Mouse (Mus musculus) kidney, embryonic 15.5 days (tissue): ENCODE measurements at regions not wholly inside any gene's neighbourhood (a gene's known extent, or its start where the extent isn't known, plus 50 kb on each side); places are given as distances from the start of the nearest gene placed in this dataset.

Source experiments
- ATAC-seq: fragments of 200-750 bp; cut with Nextera tagmentation; replicated peaks from 2 replicates; pipeline ENCODE4 v1.8.0; 2017; ENCODE audit warnings: moderate TSS enrichment; ENCODE audit not compliant: low FRiP score
- H3K27ac ChIP-seq: fragments of 300-500 bp; sonication (generic); 2 replicates; pipeline ENCODE4 v1.5.1; 2015; ENCODE audit warnings: mild to moderate bottlenecking, inconsistent platforms
- H3K27me3 ChIP-seq: fragments of 300-500 bp; sonication (generic); 2 replicates; pipeline ENCODE4 v1.6.1; 2015; ENCODE audit warnings: inconsistent platforms
- H3K36me3 ChIP-seq: fragments of 300-500 bp; sonication (generic); 2 replicates; pipeline ENCODE4 v1.6.1; 2015; ENCODE audit warnings: inconsistent platforms
- H3K4me1 ChIP-seq: fragments of 300-500 bp; sonication (generic); 2 replicates; pipeline ENCODE4 v1.6.1; 2015; ENCODE audit warnings: inconsistent platforms
- H3K4me2 ChIP-seq: fragments of 300-500 bp; sonication (generic); 2 replicates; pipeline ENCODE4 v1.6.1; 2015; ENCODE audit warnings: moderate library complexity, mild to moderate bottlenecking, inconsistent platforms
- H3K4me3 ChIP-seq: fragments of 300-500 bp; sonication (generic); replicated peaks from 2 replicates; pipeline ENCODE4 v1.5.1; 2015; ENCODE audit warnings: mild to moderate bottlenecking, inconsistent platforms
- H3K9ac ChIP-seq: fragments of 300-500 bp; sonication (generic); 2 replicates; pipeline ENCODE4 v1.6.1; 2015; ENCODE audit warnings: mild to moderate bottlenecking, inconsistent platforms
- H3K9me3 ChIP-seq: fragments of 300-500 bp; sonication (generic); replicated peaks from 2 replicates; pipeline ENCODE4 v1.6.1; 2016; ENCODE audit warnings: inconsistent platforms
- WGBS: fragments of 180-500 bp; shearing (Covaris S2); methylation state at CpG from one replicate; pipeline ENCODE4 v1.1.7; 2015; ENCODE audit warnings: mixed read lengths; 5-methylcytosine and 5-hydroxymethylcytosine counted together

- Histone ChIP-seq H3K4me1 (peaks cover 7% of the 10 kb centered on the region; the same call in 1 of the 2 replicates), H3K36me3 (no peaks in the 10 kb centered on the region), H3K9ac (no peak overlapping the region), H3K27me3 (peaks cover 9% of the 10 kb centered on the region; the same call in 1 of the 2 replicates), H3K4me2 (no peak overlapping the region), H3K27ac (no peak overlapping the region), H3K9me3 (peaks cover 47% of the 10 kb centered on the region), H3K4me3 (no peak overlapping the region)
- 85% methylated on average over 8 of the region's 8 CpGs for WGBS
- ATAC-seq, result no peak
These were observed 61.1 kb downstream of the Rtl1 start for GRCm38 (mm10) chr12:109539046-109539445.

GRCm38 (mm10) chr12:109538641-109539040 is 61.5 kb downstream of the Rtl1 start:
- peaks cover 7% of the 10 kb centered on the region; the same call in 1 of the 2 replicates for H3K4me1 ChIP-seq
- no peak overlapping the region for H3K27ac ChIP-seq
- H3K9ac ChIP-seq, result no peak overlapping the region
- 90% methylated on average over 3 of the region's 3 CpGs for WGBS
- ATAC-seq, result no peak
- no peak overlapping the region for H3K4me2 ChIP-seq
- peaks cover 47% of the 10 kb centered on the region for H3K9me3 ChIP-seq
- H3K27me3 ChIP-seq, result peaks cover 9% of the 10 kb centered on the region; the same call in 1 of the 2 replicates
- no peak overlapping the region for H3K4me3 ChIP-seq
- no peaks in the 10 kb centered on the region for H3K36me3 ChIP-seq

- peaks cover 37% of the 10 kb centered on the region for H3K9me3 ChIP-seq
- H3K4me3 ChIP-seq, result no peak overlapping the region
- H3K27ac ChIP-seq, result no peak overlapping the region
- H3K9ac ChIP-seq, result no peak overlapping the region
- no peak overlapping the region for H3K4me2 ChIP-seq
- H3K4me1 ChIP-seq, result peaks cover 9% of the 10 kb centered on the region
- no peak for ATAC-seq
- H3K27me3 ChIP-seq, result peaks cover 9% of the 10 kb centered on the region; the same call in 1 of the 2 replicates
- no peaks in the 10 kb centered on the region for H3K36me3 ChIP-seq
- 89% methylated on average over 3 of the region's 3 CpGs for WGBS
These were observed 63.6 kb downstream of the Rtl1 start for GRCm38 (mm10) chr12:109536536-109536935.

- Histone ChIP-seq H3K27me3 (0 out of 2 replicates have a peak, but pooled peaks cover 4% of the 10 kb centered on the region), H3K4me1 (peaks cover 12% of the 10 kb centered on the region), H3K9me3 (peaks cover 24% of the 10 kb centered on the region), H3K36me3 (no peaks in the 10 kb centered on the region), H3K4me2 (no peak overlapping the region), H3K4me3 (no peak overlapping the region), H3K9ac (no peak overlapping the region), H3K27ac (no peak overlapping the region)
- no peak for ATAC-seq
- whole genome bisulfite sequencing, result 46% methylated on average over 8 of the region's 8 CpGs
These were observed 67.7 kb downstream of the Rtl1 start for GRCm38 (mm10) chr12:109532392-109532791.

- peaks cover 12% of the 10 kb centered on the region for H3K4me1 ChIP-seq
- peaks cover 24% of the 10 kb centered on the region for H3K9me3 ChIP-seq
- H3K9ac ChIP-seq, result no peak overlapping the region
- H3K36me3 ChIP-seq, result no peaks in the 10 kb centered on the region
- 0 out of 2 replicates have a peak, but pooled peaks cover 4% of the 10 kb centered on the region for H3K27me3 ChIP-seq
- ATAC-seq, result no peak
- no peak overlapping the region for H3K4me3 ChIP-seq
- H3K27ac ChIP-seq, result no peak overlapping the region
- 76% methylated on average over 8 of the region's 8 CpGs for WGBS
- H3K4me2 ChIP-seq, result no peak overlapping the region
These were observed 68.6 kb downstream of the Rtl1 start for GRCm38 (mm10) chr12:109531347-109532023.

GRCm38 (mm10) chr12:109530215-109531050 is 69.7 kb downstream of the Rtl1 start:
- H3K27ac ChIP-seq, result no peak overlapping the region
- ATAC-seq, result no peak
- H3K9ac ChIP-seq, result no peak overlapping the region
- no peak overlapping the region for H3K4me3 ChIP-seq
- WGBS, result 61% methylated on average over 19 of the region's 19 CpGs
- H3K36me3 ChIP-seq, result no peaks in the 10 kb centered on the region
- no peak overlapping the region for H3K4me2 ChIP-seq
- 0 out of 2 replicates have a peak, but pooled peaks cover 4% of the 10 kb centered on the region for H3K27me3 ChIP-seq
- peaks cover 12% of the 10 kb centered on the region for H3K4me1 ChIP-seq
- peaks cover 28% of the 10 kb centered on the region for H3K9me3 ChIP-seq

GRCm38 (mm10) chr12:109529501-109529900 is 70.6 kb downstream of the Rtl1 start:
- no peak overlapping the region for H3K4me2 ChIP-seq
- H3K9me3 ChIP-seq, result peaks cover 28% of the 10 kb centered on the region
- H3K4me3 ChIP-seq, result no peak overlapping the region
- ATAC-seq, result no peak
- H3K36me3 ChIP-seq, result no peaks in the 10 kb centered on the region
- H3K4me1 ChIP-seq, result peaks cover 9% of the 10 kb centered on the region
- no peak overlapping the region for H3K27ac ChIP-seq
- H3K9ac ChIP-seq, result no peak overlapping the region
- H3K27me3 ChIP-seq, result 0 out of 2 replicates have a peak, but pooled peaks cover 4% of the 10 kb centered on the region
- WGBS, result 75% methylated on average over 6 of the region's 6 CpGs

- no peak for ATAC-seq
- 67% methylated on average over 5 of the region's 5 CpGs for WGBS
These were observed 71.2 kb downstream of the Rtl1 start for GRCm38 (mm10) chr12:109528966-109529365.

GRCm38 (mm10) chr12:109528263-109528545 is 71.9 kb downstream of the Rtl1 start:
- Histone ChIP-seq H3K36me3 (no peaks in the 10 kb centered on the region), H3K27me3 (0 out of 2 replicates have a peak, but pooled peaks cover 4% of the 10 kb centered on the region), H3K9me3 (peaks cover 28% of the 10 kb centered on the region), H3K4me2 (peak overlapping the region; percentile 66), H3K27ac (no peak overlapping the region), H3K4me3 (peak overlapping the region; percentile 40), H3K4me1 (peaks cover 19% of the 10 kb centered on the region), H3K9ac (0 out of 2 replicates have a peak overlapping the region, but pooled peaks have one; percentile 12)
- no peak for ATAC-seq
- 51% methylated on average over 27 of the region's 27 CpGs for WGBS

More at GRCm38 (mm10) chr12:109528966-109529365, 71.2 kb downstream of the Rtl1 start:
- Histone ChIP-seq H3K4me1 (peaks cover 11% of the 10 kb centered on the region), H3K27me3 (0 out of 2 replicates have a peak, but pooled peaks cover 4% of the 10 kb centered on the region), H3K27ac (no peak overlapping the region), H3K9me3 (peaks cover 28% of the 10 kb centered on the region), H3K36me3 (no peaks in the 10 kb centered on the region), H3K4me2 (no peak overlapping the region; the same call in 1 of the 2 replicates), H3K4me3 (no peak overlapping the region), H3K9ac (no peak overlapping the region)

GRCm38 (mm10) chr12:109527414-109528262 is 72.5 kb downstream of the Rtl1 start:
- no peaks in the 10 kb centered on the region for H3K36me3 ChIP-seq
- peak; percentile 48; the same call in 1 of the 2 replicates for ATAC-seq
- H3K4me1 ChIP-seq, result peaks cover 20% of the 10 kb centered on the region
- H3K9me3 ChIP-seq, result peaks cover 28% of the 10 kb centered on the region
- peak overlapping the region; percentile 40 for H3K4me3 ChIP-seq
- H3K27me3 ChIP-seq, result 0 out of 2 replicates have a peak, but pooled peaks cover 4% of the 10 kb centered on the region
- H3K27ac ChIP-seq, result no peak overlapping the region
- 67% methylated on average over 29 of the region's 29 CpGs for WGBS
- peak overlapping the region; percentile 66 for H3K4me2 ChIP-seq
- 0 out of 2 replicates have a peak overlapping the region, but pooled peaks have one; percentile 12 for H3K9ac ChIP-seq

- ATAC-seq, result no peak
- Histone ChIP-seq H3K4me2 (no peak overlapping the region), H3K4me3 (no peak overlapping the region), H3K27me3 (0 out of 2 replicates have a peak, but pooled peaks cover 4% of the 10 kb centered on the region), H3K27ac (no peak overlapping the region), H3K9ac (no peak overlapping the region), H3K9me3 (peaks cover 28% of the 10 kb centered on the region), H3K4me1 (peaks cover 14% of the 10 kb centered on the region), H3K36me3 (no peaks in the 10 kb centered on the region)
- 65% methylated on average over 9 of the region's 9 CpGs for WGBS
These were observed 73.0 kb downstream of the Dlk1 start for GRCm38 (mm10) chr12:109525613-109526012.
